Mouse (Mus musculus) midbrain, embryonic 13.5 days (tissue): ENCODE data around the gene Prss53. TPM values are rescaled to one million over a fixed set of nuclear protein-coding genes. Genes with fewer than 3 reads are reported as not detected.

Experiments
- ATAC-seq: fragments of 200-750 bp; cut with Nextera tagmentation; 2 replicates; pipeline ENCODE4 v1.8.0; 2017; ENCODE audit warnings: mild to moderate bottlenecking, moderate TSS enrichment, moderate library complexity
- H3K27ac ChIP-seq: fragments of 300-500 bp; sonication (generic); 2 replicates; pipeline ENCODE4 v1.5.1; 2015; ENCODE audit warnings: inconsistent platforms, mild to moderate bottlenecking, moderate library complexity
- H3K27me3 ChIP-seq: fragments of 300-500 bp; sonication (generic); 2 replicates; pipeline ENCODE4 v1.6.1; 2015; ENCODE audit warnings: mild to moderate bottlenecking, inconsistent platforms
- H3K36me3 ChIP-seq: fragments of 300-500 bp; sonication (generic); 2 replicates; pipeline ENCODE4 v1.6.1; 2015; ENCODE audit warnings: mild to moderate bottlenecking, inconsistent platforms
- H3K4me1 ChIP-seq: fragments of 300-500 bp; sonication (generic); replicated peaks from 2 replicates; pipeline ENCODE4 v1.6.1; 2015; ENCODE audit warnings: inconsistent platforms
- H3K4me2 ChIP-seq: fragments of 300-500 bp; sonication (generic); replicated peaks from 2 replicates; pipeline ENCODE4 v1.6.1; 2015; ENCODE audit warnings: moderate library complexity, mild to moderate bottlenecking, inconsistent platforms
- H3K4me3 ChIP-seq: fragments of 300-500 bp; sonication (generic); replicated peaks from 2 replicates; pipeline ENCODE4 v1.5.1; 2015; ENCODE audit warnings: mild to moderate bottlenecking, inconsistent platforms
- H3K9ac ChIP-seq: fragments of 300-500 bp; sonication (generic); replicated peaks from 2 replicates; pipeline ENCODE4 v1.6.1; 2015; ENCODE audit warnings: mild to moderate bottlenecking, inconsistent platforms
- H3K9me3 ChIP-seq: fragments of 300-500 bp; sonication (generic); 2 replicates; pipeline ENCODE4 v1.6.1; 2016; ENCODE audit warnings: mild to moderate bottlenecking, inconsistent platforms
- WGBS: fragments of 180-500 bp; shearing (Covaris S2); methylation state at CpG from one replicate; pipeline ENCODE4 v1.1.7; 2015; 5-methylcytosine and 5-hydroxymethylcytosine counted together
- polyA plus RNA-seq: library from polyadenylated mRNA; unstranded; fragments of >200 nt; fragmentation: Nextera tagmentation; extraction: Ambion mirVana; gene quantifications from 2 replicates; pipeline ENCODE4 v1.2.1, GENCODE M21; 2015

The Prss53 gene
- polyA plus RNA-seq, 1 experiment from 2014 or later: 1.0 TPM

GRCm38 (mm10) chr7:127926846-127927245, 36.1 kb upstream of the Prss53 start:
- Histone ChIP-seq H3K4me1 (no peaks in the 10 kb centered on the region), H3K27ac (no peak overlapping the region), H3K4me2 (no peak overlapping the region), H3K4me3 (no peak overlapping the region), H3K9ac (no peak overlapping the region), H3K9me3 (no peaks in the 10 kb centered on the region), H3K36me3 (peaks cover 57% of the 10 kb centered on the region), H3K27me3 (peaks cover 30% of the 10 kb centered on the region)
- no peak for ATAC-seq
- WGBS: 90% methylated on average over 11 of the region's 11 CpGs

- WGBS: 88% methylated on average over 8 of the region's 8 CpGs
- Histone ChIP-seq H3K4me3 (no peak overlapping the region), H3K36me3 (peaks cover 57% of the 10 kb centered on the region), H3K4me2 (no peak overlapping the region), H3K27me3 (peaks cover 30% of the 10 kb centered on the region), H3K4me1 (no peaks in the 10 kb centered on the region), H3K9me3 (no peaks in the 10 kb centered on the region), H3K27ac (no peak overlapping the region), H3K9ac (no peak overlapping the region)
- no peak for ATAC-seq
Observed at GRCm38 (mm10) chr7:127926066-127926465, 35.3 kb upstream of the Prss53 start.

- no peak for ATAC-seq
- H3K4me1 ChIP-seq: no peaks in the 10 kb centered on the region
- H3K36me3 ChIP-seq: peaks cover 62% of the 10 kb centered on the region
- H3K4me2 ChIP-seq: no peak overlapping the region
- WGBS: 66% methylated on average over 5 of the region's 5 CpGs
- H3K4me3 ChIP-seq: no peak overlapping the region
- no peak overlapping the region for H3K27ac ChIP-seq
- no peaks in the 10 kb centered on the region for H3K9me3 ChIP-seq
- H3K9ac ChIP-seq: no peak overlapping the region
- H3K27me3 ChIP-seq: peaks cover 25% of the 10 kb centered on the region
Observed at GRCm38 (mm10) chr7:127925252-127925651, 34.5 kb upstream of the Prss53 start.

GRCm38 (mm10) chr7:127923714-127924113, 32.9 kb upstream of the Prss53 start:
- peaks cover 76% of the 10 kb centered on the region for H3K36me3 ChIP-seq
- H3K27me3 ChIP-seq: peaks cover 11% of the 10 kb centered on the region
- 92% methylated on average over 5 of the region's 5 CpGs for WGBS
- no peak overlapping the region for H3K27ac ChIP-seq
- ATAC-seq: no peak
- H3K9me3 ChIP-seq: no peaks in the 10 kb centered on the region
- no peaks in the 10 kb centered on the region for H3K4me1 ChIP-seq
- no peak overlapping the region for H3K9ac ChIP-seq
- H3K4me3 ChIP-seq: no peak overlapping the region
- no peak overlapping the region for H3K4me2 ChIP-seq

DNA sequence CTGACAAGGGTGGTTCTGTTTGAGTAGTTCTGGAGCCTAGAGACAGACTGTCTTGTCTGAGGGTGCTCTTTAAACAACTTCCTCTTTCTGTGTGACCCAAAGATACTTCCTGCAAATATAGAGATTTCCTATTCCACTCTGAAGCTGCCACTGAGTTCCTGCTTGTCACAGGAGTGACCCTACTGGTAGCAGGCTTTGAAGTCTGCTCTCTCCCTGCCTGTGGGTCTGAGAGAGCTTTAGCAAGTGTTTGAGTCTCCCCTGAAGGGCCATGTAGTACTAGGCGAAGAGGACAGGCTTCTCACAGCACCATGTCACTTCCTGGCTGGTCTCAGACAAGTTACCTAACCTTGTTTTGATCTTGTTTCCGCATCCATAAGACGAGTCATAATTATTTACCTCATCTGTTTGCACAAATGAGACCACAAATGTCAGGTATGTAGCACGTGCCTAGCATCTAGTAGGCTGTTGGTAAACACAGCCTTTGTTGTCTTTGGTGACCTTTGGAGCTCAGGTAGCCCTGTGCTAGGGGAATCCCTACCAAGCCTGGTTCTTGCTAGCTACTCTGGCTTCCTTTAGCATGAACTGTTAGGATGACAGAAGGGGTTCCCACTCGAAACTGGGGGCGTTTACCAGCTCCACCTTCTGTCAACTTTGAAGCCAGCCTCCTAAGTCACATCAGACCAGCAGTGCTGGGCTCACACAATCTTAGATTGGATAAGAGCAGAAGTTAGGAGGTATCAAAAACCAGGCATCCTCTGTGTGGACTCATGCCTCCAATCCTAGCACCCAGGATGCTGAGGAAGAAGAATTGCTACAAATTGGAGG, 31.9 kb upstream of the Prss53 start:
- 87% methylated on average over 6 of the region's 6 CpGs for WGBS
- Histone ChIP-seq H3K4me2 (no peak overlapping the region), H3K4me1 (no peaks in the 10 kb centered on the region), H3K27ac (no peak overlapping the region), H3K27me3 (peaks cover under 1% of the 10 kb centered on the region), H3K9me3 (no peaks in the 10 kb centered on the region), H3K36me3 (peaks cover 82% of the 10 kb centered on the region), H3K9ac (no peak overlapping the region), H3K4me3 (no peak overlapping the region)
- no peak for ATAC-seq

- H3K9me3 ChIP-seq: no peaks in the 10 kb centered on the region
- H3K27ac ChIP-seq: no peak overlapping the region
- H3K27me3 ChIP-seq: no peaks in the 10 kb centered on the region
- H3K4me2 ChIP-seq: no peak overlapping the region
- no peaks in the 10 kb centered on the region for H3K4me1 ChIP-seq
- H3K36me3 ChIP-seq: peaks cover 82% of the 10 kb centered on the region
- no peak overlapping the region for H3K9ac ChIP-seq
- ATAC-seq: no peak
- 63% methylated on average over 8 of the region's 8 CpGs for WGBS
- H3K4me3 ChIP-seq: no peak overlapping the region
Observed at GRCm38 (mm10) chr7:127921516-127921915, 30.7 kb upstream of the Prss53 start.

DNA sequence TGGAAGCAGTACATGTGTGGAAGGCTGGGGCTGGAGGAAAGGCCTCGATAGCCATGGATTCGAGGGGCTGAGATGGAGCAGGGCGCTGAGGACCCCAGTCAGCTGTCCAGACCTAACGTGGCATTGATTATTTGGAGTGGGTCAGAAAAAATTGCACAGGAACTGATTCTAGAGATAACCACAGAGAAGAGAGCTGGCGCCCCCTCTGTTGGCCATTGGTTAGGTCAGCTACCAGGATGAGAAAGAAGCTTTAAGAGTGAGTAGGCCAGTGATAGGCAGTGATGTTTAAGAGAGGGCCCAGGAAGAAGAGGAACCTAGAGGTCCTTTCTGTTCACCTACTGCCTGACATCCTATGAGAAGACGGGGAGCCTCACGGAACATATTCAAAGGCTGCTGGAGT, 28.5 kb upstream of the Prss53 start:
- H3K9ac ChIP-seq: no peak overlapping the region
- no peak overlapping the region for H3K27ac ChIP-seq
- 85% methylated on average over 7 of the region's 7 CpGs for WGBS
- no peaks in the 10 kb centered on the region for H3K27me3 ChIP-seq
- H3K9me3 ChIP-seq: no peaks in the 10 kb centered on the region
- H3K4me2 ChIP-seq: no peak overlapping the region
- no peaks in the 10 kb centered on the region for H3K4me1 ChIP-seq
- peaks cover 77% of the 10 kb centered on the region for H3K36me3 ChIP-seq
- no peak overlapping the region for H3K4me3 ChIP-seq
- no peak for ATAC-seq

GRCm38 (mm10) chr7:127918203-127918602, 27.4 kb upstream of the Prss53 start:
- no peak overlapping the region for H3K4me2 ChIP-seq
- no peaks in the 10 kb centered on the region for H3K9me3 ChIP-seq
- no peak overlapping the region for H3K9ac ChIP-seq
- WGBS: 55% methylated on average over 3 of the region's 3 CpGs
- H3K27me3 ChIP-seq: no peaks in the 10 kb centered on the region
- no peak overlapping the region for H3K27ac ChIP-seq
- H3K36me3 ChIP-seq: peaks cover 66% of the 10 kb centered on the region
- H3K4me1 ChIP-seq: peaks cover 3% of the 10 kb centered on the region
- no peak for ATAC-seq
- H3K4me3 ChIP-seq: no peak overlapping the region

DNA sequence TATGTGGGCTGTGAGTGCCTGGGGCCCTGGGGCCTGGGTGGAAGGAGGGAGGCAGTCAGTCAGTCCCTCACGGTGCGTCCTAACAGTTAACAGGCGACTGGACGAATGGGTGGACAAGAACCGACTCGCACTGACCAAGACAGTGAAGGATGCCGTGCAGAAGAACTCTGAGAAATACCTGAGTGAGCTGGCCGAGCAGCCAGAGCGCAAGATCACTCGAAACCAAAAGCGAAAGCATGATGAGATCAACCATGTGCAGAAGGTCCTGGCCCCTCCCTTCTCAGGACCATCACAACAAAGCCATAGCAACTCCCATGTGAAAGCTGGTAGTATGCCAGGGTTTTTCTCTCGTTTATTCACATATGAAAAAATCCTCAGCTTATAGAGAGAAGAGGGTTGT, 24.5 kb upstream of the Prss53 start:
- H3K4me3 ChIP-seq: no peak overlapping the region
- peaks cover 13% of the 10 kb centered on the region for H3K4me1 ChIP-seq
- no peak for ATAC-seq
- H3K27ac ChIP-seq: no peak overlapping the region
- WGBS: 92% methylated on average over 12 of the region's 12 CpGs
- H3K4me2 ChIP-seq: no peak overlapping the region
- peaks cover 47% of the 10 kb centered on the region for H3K36me3 ChIP-seq
- H3K9me3 ChIP-seq: no peaks in the 10 kb centered on the region
- no peak overlapping the region for H3K9ac ChIP-seq
- H3K27me3 ChIP-seq: no peaks in the 10 kb centered on the region

- H3K4me2 ChIP-seq: peak overlapping the region; percentile 77
- peaks cover 13% of the 10 kb centered on the region for H3K4me1 ChIP-seq
- H3K27ac ChIP-seq: peak overlapping the region; percentile 84; the same call in 1 of the 2 replicates
- ATAC-seq: no peak
- H3K27me3 ChIP-seq: no peaks in the 10 kb centered on the region
- H3K9ac ChIP-seq: peak overlapping the region; percentile 78
- H3K36me3 ChIP-seq: peaks cover 48% of the 10 kb centered on the region
- H3K9me3 ChIP-seq: no peaks in the 10 kb centered on the region
- 33% methylated on average over 4 of the region's 4 CpGs for WGBS
- peak overlapping the region; percentile 87 for H3K4me3 ChIP-seq
Observed at GRCm38 (mm10) chr7:127912938-127913337, 22.2 kb upstream of the Prss53 start.

- H3K36me3 ChIP-seq: peaks cover 50% of the 10 kb centered on the region
Observed at GRCm38 (mm10) chr7:127912190-127912871, 21.6 kb upstream of the Prss53 start, which contains the start of gene Kat8. TSS of gene Kat8 (plus strand) at chr7:127912516.

DNA sequence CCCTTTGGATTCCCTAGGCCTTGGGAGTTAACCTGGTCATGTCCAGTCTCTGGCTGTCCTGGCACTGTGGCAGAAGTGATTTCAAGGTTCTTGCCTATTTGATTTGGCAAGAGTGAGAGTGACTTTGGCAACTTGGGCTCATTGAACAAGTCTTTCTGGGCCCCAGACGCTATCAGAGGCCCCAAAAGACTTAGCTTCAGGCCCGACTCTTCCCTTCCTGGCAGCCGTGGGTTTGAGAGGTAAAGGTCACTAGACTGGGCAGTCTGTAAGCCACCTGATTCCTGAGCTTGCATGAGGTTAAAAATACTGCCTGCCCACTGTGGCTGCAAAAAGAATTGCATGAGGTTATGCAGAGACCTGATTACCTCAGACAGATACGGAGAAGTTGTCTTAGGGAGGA, 17.9 kb upstream of the Prss53 start:
- H3K27ac ChIP-seq: no peak overlapping the region
- H3K4me2 ChIP-seq: no peak overlapping the region
- ATAC-seq: no peak
- peaks cover 31% of the 10 kb centered on the region for H3K4me1 ChIP-seq
- no peaks in the 10 kb centered on the region for H3K27me3 ChIP-seq
- peaks cover 44% of the 10 kb centered on the region for H3K36me3 ChIP-seq
- H3K9ac ChIP-seq: no peak overlapping the region
- H3K4me3 ChIP-seq: no peak overlapping the region
- no peaks in the 10 kb centered on the region for H3K9me3 ChIP-seq
- WGBS: 94% methylated on average over 4 of the region's 4 CpGs

More at GRCm38 (mm10) chr7:127912190-127912871, 21.6 kb upstream of the Prss53 start, which contains the start of gene Kat8:
- Histone ChIP-seq H3K4me1 (peaks cover 13% of the 10 kb centered on the region), H3K9ac (peak within 1 kb of the TSS; percentile 78), H3K4me2 (peak within 1 kb of the TSS; percentile 77), H3K9me3 (no peaks in the 10 kb centered on the region), H3K27me3 (no peaks in the 10 kb centered on the region), H3K4me3 (peak within 1 kb of the TSS; percentile 87), H3K27ac (peak within 1 kb of the TSS; percentile 84)
- 1% methylated on average over 40 of the region's 40 CpGs for WGBS
- ATAC-seq: peak; percentile 96
